Mouse (Mus musculus): ENCODE results near the gene Msrb3.

GRCm38 (mm10) chr10:120751821-120752261, 147.1 kb downstream of the Msrb3 start:
- TF ChIP-seq CTCF (IDR thresholded peaks at IDR 0.05; ENCODE audit: low read depth) (no peak), EP300 (IDR thresholded peaks at IDR 0.05; ENCODE audit: low read depth) (no peak)
